In the genomic region with DNA sequence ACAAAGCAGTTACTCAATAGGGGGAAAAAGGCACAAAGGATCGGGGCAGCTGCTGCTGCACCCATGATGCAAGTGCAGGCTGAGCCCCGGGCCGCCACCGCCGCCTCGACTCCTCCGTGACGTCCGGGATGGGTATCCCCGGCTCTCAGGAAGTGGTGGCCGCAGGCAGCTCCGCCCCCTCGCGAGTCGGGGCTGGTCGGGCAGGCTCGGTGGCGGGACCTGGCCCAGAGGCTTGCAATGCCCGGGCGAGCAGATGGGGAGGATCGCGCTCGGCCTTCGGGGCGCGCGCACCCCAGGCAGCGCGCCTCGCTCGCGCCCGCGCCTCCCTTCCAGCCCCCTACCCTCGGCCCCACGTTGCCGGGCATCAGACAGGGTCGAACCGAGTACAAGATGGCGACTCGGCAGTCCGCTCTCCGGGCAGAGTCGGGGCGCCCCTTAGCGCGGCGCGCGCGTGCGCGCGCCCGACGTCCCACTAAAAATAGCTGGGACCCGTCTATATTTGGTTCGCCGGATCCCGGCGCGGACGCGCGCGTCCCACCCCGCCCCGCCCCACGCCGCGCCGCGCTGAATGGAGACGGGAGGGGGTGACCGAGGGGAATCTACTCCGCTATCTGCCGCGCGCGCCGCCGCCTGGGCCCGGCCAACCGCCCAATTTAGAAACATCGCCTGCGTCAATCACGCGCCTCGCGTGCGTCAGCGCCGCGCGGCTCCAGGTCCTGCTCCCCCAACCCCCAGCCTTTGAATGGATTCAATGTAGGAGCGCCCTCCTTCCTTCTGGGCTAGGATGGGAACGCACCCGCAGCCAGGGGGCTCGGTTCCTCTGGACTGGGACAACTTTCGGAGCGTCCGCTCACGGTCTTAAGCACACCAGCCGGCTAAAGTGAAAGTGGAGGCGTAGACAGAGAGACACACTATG, we compare ENCODE assay signal across 8 mouse cellular contexts. TPM values are rescaled to one million over a fixed set of nuclear protein-coding genes. Genes with fewer than 3 reads are reported as not detected.
A peak's percentile ranks its signal among the peaks of the same experiment; 100 is the strongest.
DNase-seq lines count a peak whose midpoint lies in the region; ATAC-seq lines count a peak whose summit lies in the region.

No protein-coding gene starts in this region.

- peak overlapping the region; percentile 78 for H3K4me3 ChIP-seq in forebrain, embryonic 10.5 days
- H3K4me3 ChIP-seq in heart, embryonic 15.5 days, result peak overlapping the region; percentile 72
- peak overlapping the region; percentile 74 for H3K4me3 ChIP-seq in liver, embryonic 15.5 days (replicated peaks)
- peak overlapping the region; percentile 53 for H3K4me3 ChIP-seq in neural tube, embryonic 12.5 days

- peak overlapping the region; percentile 97 for H3K27ac ChIP-seq in forebrain, embryonic 10.5 days
- H3K27ac ChIP-seq in heart, embryonic 15.5 days, result peak overlapping the region; percentile 98
- peak overlapping the region; percentile 86 for H3K27ac ChIP-seq in liver, embryonic 15.5 days (replicated peaks)
- peak overlapping the region; percentile 89 for H3K27ac ChIP-seq in neural tube, embryonic 12.5 days

- peak; percentile 54 for DNase-seq in c-Kit-negative CD71-positive TER-119-positive erythroid progenitor cells, embryonic 14.5 days (ENCODE audit: low read depth, low spot score)
- peak; percentile 92 for DNase-seq in forebrain, embryonic 10.5 days (ENCODE audit: extremely low spot score, low spot score)
- peak; percentile 94 to 95 for DNase-seq in kidney, postnatal 36 days
- peak; percentile 94 for DNase-seq in telencephalon, adult 2 months (ENCODE audit: low read depth, low spot score)

- WGBS in forebrain, embryonic 10.5 days, result under 1% methylated on average over 103 of the region's 105 CpGs
- WGBS in heart, embryonic 15.5 days, result under 1% methylated on average over 105 of the region's 105 CpGs
- whole genome bisulfite sequencing in liver, embryonic 15.5 days (ENCODE audit: insufficient replicate concordance), result under 1% methylated on average over 105 of the region's 105 CpGs
- under 1% methylated on average over 105 of the region's 105 CpGs for WGBS in neural tube, embryonic 12.5 days

- peaks cover 58% of the 10 kb centered on the region for H3K4me1 ChIP-seq in forebrain, embryonic 10.5 days
- H3K4me1 ChIP-seq in heart, embryonic 15.5 days (replicated peaks), result peaks cover 43% of the 10 kb centered on the region
- peaks cover 45% of the 10 kb centered on the region for H3K4me1 ChIP-seq in liver, embryonic 15.5 days (replicated peaks)
- H3K4me1 ChIP-seq in neural tube, embryonic 12.5 days, result peaks cover 42% of the 10 kb centered on the region

- H3K9ac ChIP-seq in heart, embryonic 15.5 days, result peak overlapping the region; percentile 83
- H3K9ac ChIP-seq in liver, embryonic 15.5 days, result peak overlapping the region; percentile 71
- peak overlapping the region; percentile 62 for H3K9ac ChIP-seq in neural tube, embryonic 12.5 days

- peak overlapping the region; percentile 99 for H3K4me2 ChIP-seq in heart, embryonic 15.5 days
- H3K4me2 ChIP-seq in liver, embryonic 15.5 days, result peak overlapping the region; percentile 96
- peak overlapping the region; percentile 98 for H3K4me2 ChIP-seq in neural tube, embryonic 12.5 days (replicated peaks)

- ATAC-seq in CD4-positive, CD25-positive, alpha-beta regulatory T cell, adult 4 months, result peak; percentile 57
- peak; percentile 88 for ATAC-seq in heart, embryonic 15.5 days (replicated peaks; ENCODE audit: insufficient number of reproducible peaks, insufficient read depth, low FRiP score, low read depth)
- peak; percentile 87 for ATAC-seq in liver, embryonic 15.5 days (ENCODE audit: insufficient read depth)
- peak; percentile 77 for ATAC-seq in neural tube, embryonic 12.5 days (ENCODE audit: low FRiP score, low read depth)

- H3K36me3 ChIP-seq in forebrain, embryonic 10.5 days (replicated peaks), result no peaks in the 10 kb centered on the region
- no peaks in the 10 kb centered on the region for H3K36me3 ChIP-seq in heart, embryonic 15.5 days
- H3K36me3 ChIP-seq in liver, embryonic 15.5 days (replicated peaks), result no peaks in the 10 kb centered on the region
- H3K36me3 ChIP-seq in neural tube, embryonic 12.5 days, result no peaks in the 10 kb centered on the region

- peaks cover 29% of the 10 kb centered on the region for H3K27me3 ChIP-seq in forebrain, embryonic 10.5 days (ENCODE audit: poor library complexity, severe bottlenecking)
- peaks cover 16% of the 10 kb centered on the region for H3K27me3 ChIP-seq in heart, embryonic 15.5 days
- H3K27me3 ChIP-seq in liver, embryonic 15.5 days, result peaks cover 54% of the 10 kb centered on the region
- H3K27me3 ChIP-seq in neural tube, embryonic 12.5 days (replicated peaks), result peaks cover 26% of the 10 kb centered on the region

- no peaks in the 10 kb centered on the region for H3K9me3 ChIP-seq in forebrain, embryonic 10.5 days
- no peaks in the 10 kb centered on the region for H3K9me3 ChIP-seq in heart, embryonic 15.5 days (replicated peaks)
- no peaks in the 10 kb centered on the region for H3K9me3 ChIP-seq in liver, embryonic 15.5 days (replicated peaks)
- no peaks in the 10 kb centered on the region for H3K9me3 ChIP-seq in neural tube, embryonic 12.5 days

RNA-seq across cellular contexts. Expression of a gene that starts 1.9 kb away (rescaled TPM):
- 1 to 10 TPM; 2.2 to 2.3 TPM for polyA plus RNA-seq in CD4-positive, CD25-positive, alpha-beta regulatory T cell, adult 4 months (2017; shearing (Covaris generic))
- polyA plus RNA-seq in forebrain, embryonic 10.5 days (2016; fragmentation: Nextera tagmentation; extraction: Ambion mirVana), result 0.26 and 0.30 TPM in 2 replicates
- 0.11 and 0.20 TPM in 2 replicates for polyA plus RNA-seq in heart, embryonic 15.5 days (2015; fragmentation: Nextera tagmentation; extraction: Ambion mirVana)
- polyA plus RNA-seq in liver, embryonic 15.5 days (2015; fragmentation: Nextera tagmentation; extraction: Ambion mirVana), result not detected in 2 replicates
- 0.49 and 0.91 TPM in 2 replicates for polyA plus RNA-seq in neural tube, embryonic 12.5 days (2016; fragmentation: Nextera tagmentation; extraction: Ambion mirVana)

Comparison
In these comparisons a context has a peak if more than half of its experiments do, and no peak if none do; other contexts are left out.
1. Peak in every context shown above with its lines: DNase-seq, ATAC-seq, H3K4me3 ChIP-seq and H3K27ac ChIP-seq.